Mouse (Mus musculus) liver, embryonic 12.5 days (tissue): ENCODE data around the gene Ccdc181. TPM values are rescaled to one million over a fixed set of nuclear protein-coding genes. Genes with fewer than 3 reads are reported as not detected.

ENCODE experiments used
- ATAC-seq: fragments of 200-750 bp; cut with Nextera tagmentation; 2 replicates; pipeline ENCODE4 v1.8.0; 2017; ENCODE audit warnings: moderate number of reproducible peaks, mild to moderate bottlenecking, moderate library complexity
- H3K27ac ChIP-seq: fragments of 300-500 bp; sonication (generic); 2 replicates; pipeline ENCODE4 v1.5.1; 2016; ENCODE audit warnings: mild to moderate bottlenecking
- H3K27me3 ChIP-seq: fragments of 300-500 bp; sonication (generic); replicated peaks from 2 replicates; pipeline ENCODE4 v1.6.1; 2016; ENCODE audit warnings: mild to moderate bottlenecking, moderate library complexity
- H3K36me3 ChIP-seq: fragments of 300-500 bp; sonication (generic); 2 replicates; pipeline ENCODE4 v1.6.1; 2016; ENCODE audit warnings: mild to moderate bottlenecking, moderate library complexity
- H3K4me1 ChIP-seq: fragments of 300-500 bp; sonication (generic); 2 replicates; pipeline ENCODE4 v1.6.1; 2016
- H3K4me2 ChIP-seq: fragments of 300-500 bp; sonication (generic); 2 replicates; pipeline ENCODE4 v1.6.1; 2016; ENCODE audit warnings: mild to moderate bottlenecking, moderate library complexity
- H3K4me3 ChIP-seq: fragments of 300-500 bp; sonication (generic); 2 replicates; pipeline ENCODE4 v1.5.1; 2016; ENCODE audit warnings: mild to moderate bottlenecking, moderate library complexity
- H3K9ac ChIP-seq: fragments of 300-500 bp; sonication (generic); 2 replicates; pipeline ENCODE4 v1.6.1; 2016; ENCODE audit warnings: mild to moderate bottlenecking, moderate library complexity
- H3K9me3 ChIP-seq: fragments of 300-500 bp; sonication (generic); replicated peaks from 2 replicates; pipeline ENCODE4 v1.6.1; 2016; ENCODE audit warnings: mild to moderate bottlenecking, moderate library complexity
- WGBS: fragments of 180-500 bp; shearing (Covaris S2); methylation state at CpG from one replicate; pipeline ENCODE4 v1.1.7; 2016; ENCODE audit not compliant: insufficient replicate concordance; 5-methylcytosine and 5-hydroxymethylcytosine counted together
- polyA plus RNA-seq: library from polyadenylated mRNA; unstranded; fragments of >200 nt; fragmentation: Nextera tagmentation; extraction: Ambion mirVana; gene quantifications from 2 replicates; pipeline ENCODE4 v1.2.1, GENCODE M21; 2016

Gene Ccdc181
- polyA plus RNA-seq, 1 experiment from 2014 or later: 5.3 TPM

- ATAC-seq: no peak
- 78% methylated on average over 5 of the region's 5 CpGs for WGBS
- no peaks in the 10 kb centered on the region for H3K27me3 ChIP-seq
- H3K36me3 ChIP-seq: peaks cover 50% of the 10 kb centered on the region
- H3K4me2 ChIP-seq: no peak overlapping the region
- H3K4me3 ChIP-seq: no peak overlapping the region
- H3K9ac ChIP-seq: no peak overlapping the region
- no peaks in the 10 kb centered on the region for H3K9me3 ChIP-seq
- no peaks in the 10 kb centered on the region for H3K4me1 ChIP-seq
- no peak overlapping the region for H3K27ac ChIP-seq
These were observed 16.7 kb downstream of the Ccdc181 start for GRCm38 (mm10) chr1:164292040-164292439.

GRCm38 (mm10) chr1:164294071-164294470 lies 18.7 kb downstream of the Ccdc181 start:
- no peak for ATAC-seq
- Histone ChIP-seq H3K4me3 (no peak overlapping the region), H3K27ac (no peak overlapping the region), H3K27me3 (no peaks in the 10 kb centered on the region), H3K4me2 (no peak overlapping the region), H3K9me3 (no peaks in the 10 kb centered on the region), H3K36me3 (peaks cover 69% of the 10 kb centered on the region), H3K9ac (no peak overlapping the region), H3K4me1 (no peaks in the 10 kb centered on the region)
- 87% methylated on average over 6 of the region's 6 CpGs for WGBS

DNA sequence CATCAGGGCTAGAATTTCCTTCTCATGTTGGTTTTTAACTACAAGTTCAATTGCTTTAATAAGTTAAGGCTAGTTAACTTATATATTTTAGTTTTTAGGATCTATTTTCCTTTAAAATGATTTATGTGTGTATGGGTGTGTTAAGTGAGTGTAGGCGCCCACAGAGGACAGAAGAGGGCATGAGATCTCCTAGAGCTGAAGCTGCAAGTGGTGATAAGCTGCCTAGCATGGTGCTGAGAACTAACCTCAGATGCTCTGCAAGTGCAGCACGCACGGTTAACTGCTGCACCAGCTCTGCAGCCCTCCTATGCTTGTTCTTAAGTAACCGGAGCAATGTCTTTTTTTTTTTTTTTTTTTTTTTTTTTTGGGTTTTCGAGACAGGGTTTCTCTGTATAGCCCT lies 21.1 kb downstream of the Ccdc181 start:
- Histone ChIP-seq H3K36me3 (peaks cover 82% of the 10 kb centered on the region), H3K4me1 (no peaks in the 10 kb centered on the region)

DNA sequence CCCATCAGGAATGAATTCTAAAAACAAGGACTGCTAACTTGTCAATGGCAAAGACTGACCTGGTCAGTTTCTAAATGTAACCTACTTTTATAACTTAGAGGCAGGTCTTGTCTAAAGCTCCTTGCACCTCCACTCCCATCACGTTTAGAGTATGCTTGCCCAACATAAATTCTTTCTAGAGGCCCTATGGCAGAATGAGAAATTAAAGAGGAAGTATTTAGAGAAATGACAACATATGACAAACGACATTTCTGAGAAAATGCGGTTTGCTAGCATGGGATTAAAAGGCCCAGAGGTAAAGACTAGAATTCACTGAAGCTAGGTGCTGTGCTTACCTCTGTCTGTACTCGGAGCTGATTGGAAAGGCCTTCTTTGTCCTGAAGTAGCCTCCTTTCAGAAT lies 26.6 kb downstream of the Ccdc181 start:
- Histone ChIP-seq H3K36me3 (peaks cover 61% of the 10 kb centered on the region), H3K9ac (no peak overlapping the region)
- ATAC-seq: no peak

More for the DNA sequence above, 21.1 kb downstream of the Ccdc181 start:
- Histone ChIP-seq H3K9me3 (no peaks in the 10 kb centered on the region), H3K9ac (no peak overlapping the region), H3K27ac (no peak overlapping the region), H3K4me2 (no peak overlapping the region), H3K4me3 (no peak overlapping the region), H3K27me3 (no peaks in the 10 kb centered on the region)
- ATAC-seq: no peak
- 76% methylated on average over 4 of the region's 5 CpGs for WGBS

GRCm38 (mm10) chr1:164303821-164304220 lies 28.4 kb downstream of the Ccdc181 start, which contains the start of gene Nme7:
Gene Nme7 (plus strand): TSS chr1:164304121.
- Histone ChIP-seq H3K27me3 (no peaks in the 10 kb centered on the region), H3K36me3 (peaks cover 44% of the 10 kb centered on the region), H3K4me2 (no peak within 1 kb of the TSS), H3K4me3 (no peak within 1 kb of the TSS), H3K9me3 (no peaks in the 10 kb centered on the region), H3K9ac (no peak within 1 kb of the TSS), H3K27ac (no peak within 1 kb of the TSS), H3K4me1 (peaks cover 14% of the 10 kb centered on the region)
- WGBS: 82% methylated on average over 5 of the region's 5 CpGs
- ATAC-seq: no peak

More for the DNA sequence above, 26.6 kb downstream of the Ccdc181 start:
- Histone ChIP-seq H3K4me2 (no peak overlapping the region), H3K9me3 (no peaks in the 10 kb centered on the region), H3K4me3 (no peak overlapping the region), H3K4me1 (peaks cover 5% of the 10 kb centered on the region), H3K27me3 (no peaks in the 10 kb centered on the region), H3K27ac (no peak overlapping the region)
- 77% methylated on average over 4 of the region's 4 CpGs for WGBS

DNA sequence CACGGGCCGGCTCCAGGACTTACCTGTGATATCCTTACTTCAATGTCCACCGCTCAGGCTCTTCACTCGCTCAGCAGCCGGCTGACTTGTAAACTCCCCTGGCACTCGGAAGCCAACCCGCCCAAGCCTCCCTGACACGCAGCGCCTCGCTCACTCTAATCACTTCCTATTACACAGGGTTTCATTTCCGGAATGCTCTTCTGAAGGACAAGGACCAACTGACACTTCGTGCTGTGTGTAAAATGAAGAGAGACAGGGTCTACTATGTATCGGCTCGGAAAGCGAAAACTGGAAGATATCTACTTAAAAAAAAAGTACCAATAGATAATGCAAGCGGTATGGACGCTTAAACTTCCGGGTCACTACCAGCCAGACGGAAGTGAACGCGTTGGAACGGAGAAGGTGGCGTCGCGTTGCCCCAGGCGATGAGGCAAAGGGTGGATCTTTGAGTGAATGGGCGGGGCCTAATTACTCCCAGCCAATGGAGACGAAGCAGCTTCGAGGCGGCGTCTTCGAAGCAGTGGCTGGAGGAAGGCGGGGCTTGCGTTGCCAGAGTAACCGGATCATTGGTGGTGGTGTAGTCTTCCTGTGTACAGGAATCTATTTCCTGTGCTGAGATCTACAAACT lies 31.9 kb downstream of the Ccdc181 start, which contains the start of gene Blzf1:
Blzf1 (minus strand) TSS at position 366 of the 628 bp plus-strand sequence.
- H3K4me2 ChIP-seq: peak within 1 kb of the TSS; percentile 91
- H3K9ac ChIP-seq: peak within 1 kb of the TSS; percentile 82
- H3K9me3 ChIP-seq: no peaks in the 10 kb centered on the region
- peak; percentile 99 for ATAC-seq
- H3K4me3 ChIP-seq: peak within 1 kb of the TSS; percentile 82
- under 1% methylated on average over 35 of the region's 35 CpGs for WGBS
- H3K27me3 ChIP-seq: no peaks in the 10 kb centered on the region
- H3K27ac ChIP-seq: peak within 1 kb of the TSS; percentile 73
- peaks cover 14% of the 10 kb centered on the region for H3K4me1 ChIP-seq
- peaks cover 11% of the 10 kb centered on the region for H3K36me3 ChIP-seq

DNA sequence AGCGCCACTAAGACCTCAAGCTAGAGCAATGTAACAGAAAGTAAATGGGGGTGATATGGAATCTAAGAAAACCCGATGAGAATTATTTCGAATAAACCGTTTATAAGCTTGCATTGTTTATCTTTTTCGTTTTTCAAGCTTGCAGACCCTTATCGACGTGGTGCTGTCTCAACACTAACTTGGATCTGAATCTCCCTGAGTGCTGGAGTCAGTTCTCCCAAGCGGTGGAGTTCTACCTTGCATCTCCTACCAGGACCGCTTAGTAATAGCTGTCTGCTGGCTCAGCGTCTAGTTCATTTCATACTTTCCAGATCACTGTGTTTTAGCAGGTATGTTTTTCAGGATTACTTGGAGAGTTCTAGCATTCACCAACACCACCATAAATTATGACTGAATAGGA lies 32.5 kb downstream of the Ccdc181 start:
- H3K4me2 ChIP-seq: peak overlapping the region; percentile 91
- peaks cover 14% of the 10 kb centered on the region for H3K4me1 ChIP-seq
- H3K36me3 ChIP-seq: peaks cover 9% of the 10 kb centered on the region
- 12% methylated on average over 10 of the region's 10 CpGs for WGBS
- ATAC-seq: no peak
- H3K27ac ChIP-seq: peak overlapping the region; percentile 41; the same call in 1 of the 2 replicates
- peak overlapping the region; percentile 69 for H3K9ac ChIP-seq
- H3K4me3 ChIP-seq: peak overlapping the region; percentile 82
- no peaks in the 10 kb centered on the region for H3K9me3 ChIP-seq
- H3K27me3 ChIP-seq: no peaks in the 10 kb centered on the region

DNA sequence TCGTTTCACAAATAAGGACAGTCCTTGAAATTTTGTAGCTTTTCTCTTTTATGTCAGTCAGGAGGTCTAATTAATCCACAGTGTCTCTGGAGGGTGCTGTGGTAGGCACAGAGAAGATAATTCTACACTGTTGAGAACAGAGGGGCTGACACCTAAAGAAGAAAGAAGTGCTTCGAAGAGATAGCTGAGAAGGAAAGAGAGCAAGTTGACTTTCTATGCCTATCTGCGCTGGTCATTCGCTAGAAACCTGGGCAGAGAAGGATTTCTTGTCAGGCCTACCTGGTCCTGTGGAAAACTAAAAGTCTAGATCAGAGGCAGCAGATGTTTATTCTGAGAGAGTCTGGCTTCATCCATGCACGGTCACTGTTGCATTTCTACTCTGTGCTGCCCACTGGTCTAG lies 38.7 kb downstream of the Ccdc181 start:
- Histone ChIP-seq H3K4me2 (no peak overlapping the region), H3K9ac (no peak overlapping the region), H3K27me3 (no peaks in the 10 kb centered on the region), H3K4me3 (no peak overlapping the region), H3K9me3 (no peaks in the 10 kb centered on the region), H3K36me3 (peaks cover 4% of the 10 kb centered on the region), H3K4me1 (peaks cover 13% of the 10 kb centered on the region), H3K27ac (no peak overlapping the region)
- no peak for ATAC-seq
- 78% methylated on average over 5 of the region's 5 CpGs for WGBS

DNA sequence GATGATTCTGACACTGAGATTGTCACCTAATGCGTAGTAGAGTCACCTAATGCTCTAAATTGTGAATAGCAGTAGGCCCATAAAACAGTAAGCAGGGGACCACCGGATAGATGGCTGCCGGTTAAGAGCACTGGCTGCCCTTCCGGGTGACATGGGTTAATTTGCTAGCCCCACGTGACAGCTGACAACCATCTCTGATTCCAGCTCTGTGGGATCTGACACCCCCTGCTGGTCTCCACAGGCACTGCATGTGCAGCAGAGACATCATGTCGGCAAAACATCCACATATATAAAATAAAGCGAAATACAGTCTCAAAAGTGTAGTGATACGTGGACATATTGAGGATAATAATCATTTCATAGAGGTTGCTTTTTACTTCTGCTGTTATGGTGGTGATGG lies 39.9 kb downstream of the Ccdc181 start:
- H3K27ac ChIP-seq: no peak overlapping the region
- H3K27me3 ChIP-seq: no peaks in the 10 kb centered on the region
- ATAC-seq: no peak
- no peak overlapping the region for H3K4me3 ChIP-seq
- WGBS: 63% methylated on average over 8 of the region's 8 CpGs
- H3K4me1 ChIP-seq: peaks cover 23% of the 10 kb centered on the region
- no peaks in the 10 kb centered on the region for H3K9me3 ChIP-seq
- peaks cover 4% of the 10 kb centered on the region for H3K36me3 ChIP-seq
- H3K4me2 ChIP-seq: no peak overlapping the region
- H3K9ac ChIP-seq: no peak overlapping the region

DNA sequence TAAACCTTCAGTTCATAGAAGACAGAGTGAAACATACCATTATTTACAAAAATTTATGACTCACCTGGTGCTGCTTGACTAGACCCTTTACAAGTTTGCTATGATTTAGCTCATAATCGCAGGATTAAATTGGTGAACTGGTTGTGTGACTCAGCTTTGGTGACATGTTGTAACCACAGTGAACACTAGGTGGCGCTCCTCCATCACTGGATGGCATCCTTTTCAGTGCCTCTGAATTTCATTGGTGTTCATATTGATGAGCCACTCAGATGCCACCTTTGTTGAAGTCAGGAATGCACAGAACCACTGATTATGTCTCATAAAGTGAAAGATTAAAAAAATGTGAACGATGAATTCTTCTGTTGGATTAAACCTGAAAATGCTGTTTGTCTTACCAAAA lies 41.3 kb downstream of the Ccdc181 start:
- no peak for ATAC-seq
- peaks cover 4% of the 10 kb centered on the region for H3K36me3 ChIP-seq
- no peak overlapping the region for H3K27ac ChIP-seq
- no peak overlapping the region for H3K9ac ChIP-seq
- no peak overlapping the region for H3K4me2 ChIP-seq
- no peaks in the 10 kb centered on the region for H3K9me3 ChIP-seq
- H3K27me3 ChIP-seq: no peaks in the 10 kb centered on the region
- H3K4me1 ChIP-seq: peaks cover 34% of the 10 kb centered on the region
- H3K4me3 ChIP-seq: no peak overlapping the region
- 26% methylated on average over 3 of the region's 3 CpGs for WGBS

GRCm38 (mm10) chr1:164317261-164317660 lies 41.9 kb downstream of the Ccdc181 start:
- no peak for ATAC-seq
- no peak overlapping the region for H3K27ac ChIP-seq
- H3K9ac ChIP-seq: no peak overlapping the region
- H3K4me2 ChIP-seq: no peak overlapping the region
- peaks cover 4% of the 10 kb centered on the region for H3K36me3 ChIP-seq
- no peaks in the 10 kb centered on the region for H3K9me3 ChIP-seq
- H3K4me3 ChIP-seq: no peak overlapping the region
- peaks cover 34% of the 10 kb centered on the region for H3K4me1 ChIP-seq
- WGBS: 55% methylated on average over 9 of the region's 9 CpGs
- H3K27me3 ChIP-seq: no peaks in the 10 kb centered on the region

DNA sequence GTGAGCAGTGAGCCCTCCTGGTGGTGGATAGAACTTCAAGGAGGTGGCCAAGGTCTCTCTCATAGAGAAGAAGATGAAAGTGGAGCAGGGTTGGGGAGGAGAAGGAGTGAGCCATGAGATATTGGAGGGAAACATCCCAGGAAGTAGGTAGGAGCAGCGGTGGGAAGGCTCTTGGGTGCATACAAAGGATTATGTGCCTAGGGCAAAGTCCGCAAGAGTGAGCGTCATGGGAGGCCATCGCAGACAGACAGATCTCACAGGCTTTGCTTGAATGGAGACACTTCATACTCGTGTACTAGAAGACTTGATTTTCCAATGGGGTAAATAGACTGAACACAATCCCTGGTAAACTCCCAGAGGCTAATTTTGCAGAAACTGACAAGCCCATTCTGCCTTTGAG lies 43.1 kb downstream of the Ccdc181 start:
- H3K9ac ChIP-seq: no peak overlapping the region
- no peak overlapping the region for H3K27ac ChIP-seq
- WGBS: 82% methylated on average over 5 of the region's 5 CpGs
- no peak for ATAC-seq
- H3K9me3 ChIP-seq: no peaks in the 10 kb centered on the region
- H3K36me3 ChIP-seq: no peaks in the 10 kb centered on the region
- no peaks in the 10 kb centered on the region for H3K27me3 ChIP-seq
- no peak overlapping the region for H3K4me3 ChIP-seq
- H3K4me2 ChIP-seq: no peak overlapping the region
- peaks cover 34% of the 10 kb centered on the region for H3K4me1 ChIP-seq
